Mouse (Mus musculus) stomach, postnatal 0 days (tissue): Measurements from ENCODE around the gene Dgki.

Source experiments
- CTCF ChIP-seq: IDR thresholded peaks from 2 replicates; pipeline ENCODE4 v1.5.1; 2016; ENCODE audit warnings: antibody characterized with exemption, low read depth, mild to moderate bottlenecking, moderate library complexity
- EP300 ChIP-seq: optimal IDR thresholded peaks from 2 replicates; pipeline ENCODE3; 2016; ENCODE audit warnings: antibody characterized with exemption

DNA sequence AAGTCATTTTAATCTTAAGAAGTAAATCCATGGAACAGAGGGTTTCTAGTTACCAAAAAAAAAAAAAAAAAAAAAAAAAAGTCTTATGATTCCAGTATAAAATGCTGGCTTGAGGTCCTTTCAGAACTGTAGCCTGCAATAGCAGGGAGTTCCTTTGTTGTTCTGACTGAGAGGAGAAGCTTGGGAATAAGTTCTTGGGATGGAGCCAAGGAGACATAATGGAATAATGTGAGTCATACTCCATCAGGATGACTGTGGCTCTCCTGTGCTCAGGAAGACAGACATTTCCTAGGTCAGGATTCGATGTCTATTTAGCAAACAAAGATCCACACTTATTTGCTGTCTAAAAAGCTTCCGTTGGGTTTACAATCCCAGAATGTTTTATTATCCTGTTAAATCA is 318.3 kb downstream of the Dgki start:
- no peak for TF ChIP-seq CTCF
- TF ChIP-seq EP300, result no peak
